Mouse (Mus musculus): ENCODE data around the gene Ddit4l. TPM values are rescaled to one million over a fixed set of nuclear protein-coding genes. Genes with fewer than 3 reads are reported as not detected.
"Not testable (repeated sequence)": the region's sequence is repeated elsewhere in the genome, so short reads cannot be mapped to it uniquely, and the experiment has no call there.

The Ddit4l gene
- 0.95 and 1.7 TPM in 2 replicates for polyA plus RNA-seq (2015; fragmentation: Nextera tagmentation; extraction: Ambion mirVana)

DNA sequence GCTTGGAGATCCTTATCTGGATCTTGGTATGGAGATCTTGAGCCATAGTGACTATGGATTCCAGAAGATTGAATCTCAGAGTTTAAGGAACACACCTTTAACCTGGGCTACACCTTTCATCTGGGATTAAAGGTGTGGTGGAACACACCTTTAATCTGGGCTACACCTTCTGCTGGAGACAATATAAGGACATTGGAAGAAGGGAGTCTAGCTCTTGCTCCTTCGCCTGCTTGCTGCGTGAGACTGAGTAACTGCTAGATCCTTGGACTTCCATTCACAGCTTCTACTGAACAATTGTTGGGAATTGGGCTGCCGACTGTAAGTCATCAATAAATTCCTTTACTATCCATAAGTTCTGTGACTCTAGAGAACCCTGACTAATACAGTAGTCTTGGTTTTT lies at the start of gene Ddit4l:
Gene Ddit4l, plus strand, starts transcription at position 301 of the 400 bp plus-strand sequence.
- not testable (repeated sequence) for H3K27me3 ChIP-seq (replicated peaks; ENCODE audit: control insufficient read depth, insufficient read depth, low read length); H3K9ac ChIP-seq (ENCODE audit: low read depth, low read length); H3K4me2 ChIP-seq (replicated peaks; ENCODE audit: low read depth); H3K9me3 ChIP-seq (ENCODE audit: control insufficient read depth); H3K4me1 ChIP-seq (replicated peaks; ENCODE audit: control insufficient read depth, insufficient read depth, low read length); ATAC-seq; H3K36me3 ChIP-seq (ENCODE audit: control insufficient read depth, insufficient read depth); H3K4me3 ChIP-seq (ENCODE audit: low read depth, low read length); H3K27ac ChIP-seq (ENCODE audit: low read depth, low read length)
- 97% methylated on average over 3 of the region's 3 CpGs for WGBS

DNA sequence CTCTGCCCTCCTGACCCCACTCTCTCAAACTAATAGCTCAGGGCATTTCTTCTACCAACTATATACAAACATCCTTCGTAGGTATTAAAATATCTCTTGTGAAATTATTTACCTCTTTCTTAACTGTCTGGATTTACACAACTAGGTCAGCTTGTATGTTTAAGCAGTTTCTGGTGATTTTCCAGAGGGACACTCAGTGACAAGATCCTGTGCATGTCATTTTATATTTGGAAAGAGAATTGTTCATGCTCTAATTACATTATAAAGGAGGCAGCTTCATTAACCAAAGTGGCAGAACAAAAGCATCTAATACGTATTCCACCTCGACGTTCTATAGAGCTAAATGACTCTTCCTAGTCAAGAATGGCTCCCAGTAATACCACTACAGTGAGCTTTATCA lies 45.3 kb upstream of the Ddit4l start:
- no peak overlapping the region for H3K4me2 ChIP-seq (replicated peaks; ENCODE audit: low read depth)
- no peaks in the 10 kb centered on the region for H3K4me1 ChIP-seq (replicated peaks; ENCODE audit: control insufficient read depth, insufficient read depth, low read length)
- TF ChIP-seq CTCF (IDR thresholded peaks at IDR 0.05; ENCODE audit: low read depth): no peak
- H3K9me3 ChIP-seq (ENCODE audit: control insufficient read depth): no peaks in the 10 kb centered on the region
- H3K27me3 ChIP-seq (replicated peaks; ENCODE audit: control insufficient read depth, insufficient read depth, low read length): no peaks in the 10 kb centered on the region
- no peak overlapping the region for H3K27ac ChIP-seq (ENCODE audit: low read depth, low read length)
- no peak overlapping the region for H3K4me3 ChIP-seq (ENCODE audit: low read depth, low read length)
- H3K36me3 ChIP-seq (ENCODE audit: control insufficient read depth, insufficient read depth): no peaks in the 10 kb centered on the region
- no peak overlapping the region for H3K9ac ChIP-seq (ENCODE audit: low read depth, low read length)
- ATAC-seq: no peak
- 81% methylated on average over 4 of the region's 4 CpGs for WGBS

DNA sequence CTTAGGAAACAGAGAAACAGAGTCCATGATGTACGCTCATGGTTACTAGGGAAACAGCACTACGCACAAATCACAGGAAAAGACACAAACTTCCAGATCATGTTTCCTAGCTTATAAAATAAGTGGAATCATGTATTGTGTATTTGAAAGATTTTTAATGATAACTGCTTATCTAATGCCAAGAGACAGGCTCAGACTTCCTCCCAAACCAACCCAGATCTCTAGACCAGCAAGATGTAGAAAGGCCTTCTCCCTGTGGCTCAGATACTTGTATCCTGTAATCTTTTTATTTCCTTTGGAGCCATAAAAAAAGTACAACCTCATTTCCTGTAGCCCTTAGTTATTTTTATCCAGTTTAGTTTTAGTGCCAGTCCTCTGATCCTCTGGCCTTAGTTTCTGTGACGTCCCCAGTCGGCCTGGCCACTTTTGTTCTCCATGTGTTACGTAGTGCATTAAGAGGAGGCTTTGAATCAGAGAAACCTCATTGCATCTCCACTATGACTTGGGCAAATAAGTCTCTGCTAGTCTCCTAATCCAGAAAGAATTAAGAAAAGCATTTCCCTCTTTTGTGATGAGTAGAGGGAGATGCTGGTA lies 34.9 kb upstream of the Ddit4l start:
- no peak for TF ChIP-seq CTCF (IDR thresholded peaks at IDR 0.05; ENCODE audit: low read depth)
- H3K4me2 ChIP-seq (replicated peaks; ENCODE audit: low read depth): no peak overlapping the region
- 80% methylated on average over 5 of the region's 5 CpGs for WGBS
- no peaks in the 10 kb centered on the region for H3K4me1 ChIP-seq (replicated peaks; ENCODE audit: control insufficient read depth, insufficient read depth, low read length)
- H3K27me3 ChIP-seq (replicated peaks; ENCODE audit: control insufficient read depth, insufficient read depth, low read length): no peaks in the 10 kb centered on the region
- H3K4me3 ChIP-seq (ENCODE audit: low read depth, low read length): no peak overlapping the region
- H3K27ac ChIP-seq (ENCODE audit: low read depth, low read length): no peak overlapping the region
- H3K9ac ChIP-seq (ENCODE audit: low read depth, low read length): no peak overlapping the region
- no peak for ATAC-seq
- no peaks in the 10 kb centered on the region for H3K36me3 ChIP-seq (ENCODE audit: control insufficient read depth, insufficient read depth)
- no peaks in the 10 kb centered on the region for H3K9me3 ChIP-seq (ENCODE audit: control insufficient read depth)

DNA sequence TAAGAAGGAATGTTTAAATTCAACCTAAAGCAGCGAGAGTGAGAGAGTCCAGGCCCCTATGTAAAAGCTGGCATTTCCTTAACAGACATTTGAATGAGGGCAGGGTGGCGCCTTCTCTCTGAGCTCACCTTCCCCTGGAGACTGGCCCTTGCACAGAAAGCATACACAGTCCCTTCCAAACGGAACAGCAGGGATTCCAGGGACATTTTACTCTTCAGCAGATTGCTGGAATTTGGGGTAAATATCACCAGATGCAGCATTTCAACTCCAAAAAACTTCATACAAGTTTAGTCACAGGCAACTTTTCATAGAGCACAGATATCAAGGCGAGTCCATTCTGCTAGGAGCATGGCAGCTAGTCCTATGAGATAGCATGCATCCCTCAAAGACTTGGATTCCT lies 31.6 kb upstream of the Ddit4l start:
- 77% methylated on average over 4 of the region's 4 CpGs for WGBS
- H3K9me3 ChIP-seq (ENCODE audit: control insufficient read depth): no peaks in the 10 kb centered on the region
- no peak for ATAC-seq
- H3K4me1 ChIP-seq (replicated peaks; ENCODE audit: control insufficient read depth, insufficient read depth, low read length): no peaks in the 10 kb centered on the region
- H3K27me3 ChIP-seq (replicated peaks; ENCODE audit: control insufficient read depth, insufficient read depth, low read length): no peaks in the 10 kb centered on the region
- H3K36me3 ChIP-seq (ENCODE audit: control insufficient read depth, insufficient read depth): no peaks in the 10 kb centered on the region
- H3K27ac ChIP-seq (ENCODE audit: low read depth, low read length): no peak overlapping the region
- no peak overlapping the region for H3K4me3 ChIP-seq (ENCODE audit: low read depth, low read length)
- no peak overlapping the region for H3K4me2 ChIP-seq (replicated peaks; ENCODE audit: low read depth)
- no peak overlapping the region for H3K9ac ChIP-seq (ENCODE audit: low read depth, low read length)
- TF ChIP-seq CTCF (IDR thresholded peaks at IDR 0.05; ENCODE audit: low read depth): no peak

DNA sequence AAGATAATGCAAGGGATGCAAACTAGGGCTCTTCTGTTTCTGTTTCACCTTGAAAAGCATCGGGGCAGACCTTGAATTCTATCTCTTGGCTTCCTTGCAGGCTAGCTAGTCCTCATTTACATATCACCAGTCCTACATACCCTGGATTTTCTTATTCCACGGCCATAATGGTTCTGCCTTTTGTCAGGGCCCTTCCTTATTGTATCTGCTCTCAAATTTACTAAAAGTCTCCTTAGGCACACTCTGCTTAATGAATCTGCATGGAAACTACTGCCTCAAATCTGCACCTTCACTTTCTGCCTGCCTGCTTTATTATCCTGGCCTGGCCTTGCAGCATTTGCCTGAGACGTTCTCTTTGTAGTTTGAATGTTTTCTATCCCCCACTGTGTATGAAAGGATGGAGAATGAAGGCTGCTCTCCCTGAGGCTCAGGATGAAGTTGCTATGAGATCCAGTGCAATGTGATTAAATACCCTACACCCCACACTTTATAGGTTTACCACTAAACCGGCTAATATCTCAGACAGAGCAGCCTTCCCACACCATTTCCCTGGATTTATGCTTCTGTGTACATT lies 27.0 kb upstream of the Ddit4l start:
- ATAC-seq: no peak
- no peak for TF ChIP-seq CTCF (IDR thresholded peaks at IDR 0.05; ENCODE audit: low read depth)
- no peaks in the 10 kb centered on the region for H3K9me3 ChIP-seq (ENCODE audit: control insufficient read depth)
- H3K27me3 ChIP-seq (replicated peaks; ENCODE audit: control insufficient read depth, insufficient read depth, low read length): no peaks in the 10 kb centered on the region
- H3K9ac ChIP-seq (ENCODE audit: low read depth, low read length): no peak overlapping the region
- no peak overlapping the region for H3K27ac ChIP-seq (ENCODE audit: low read depth, low read length)
- no peaks in the 10 kb centered on the region for H3K36me3 ChIP-seq (ENCODE audit: control insufficient read depth, insufficient read depth)
- no peaks in the 10 kb centered on the region for H3K4me1 ChIP-seq (replicated peaks; ENCODE audit: control insufficient read depth, insufficient read depth, low read length)
- H3K4me3 ChIP-seq (ENCODE audit: low read depth, low read length): no peak overlapping the region
- 68% methylated on average over 4 of the region's 4 CpGs for WGBS
- no peak overlapping the region for H3K4me2 ChIP-seq (replicated peaks; ENCODE audit: low read depth)

DNA sequence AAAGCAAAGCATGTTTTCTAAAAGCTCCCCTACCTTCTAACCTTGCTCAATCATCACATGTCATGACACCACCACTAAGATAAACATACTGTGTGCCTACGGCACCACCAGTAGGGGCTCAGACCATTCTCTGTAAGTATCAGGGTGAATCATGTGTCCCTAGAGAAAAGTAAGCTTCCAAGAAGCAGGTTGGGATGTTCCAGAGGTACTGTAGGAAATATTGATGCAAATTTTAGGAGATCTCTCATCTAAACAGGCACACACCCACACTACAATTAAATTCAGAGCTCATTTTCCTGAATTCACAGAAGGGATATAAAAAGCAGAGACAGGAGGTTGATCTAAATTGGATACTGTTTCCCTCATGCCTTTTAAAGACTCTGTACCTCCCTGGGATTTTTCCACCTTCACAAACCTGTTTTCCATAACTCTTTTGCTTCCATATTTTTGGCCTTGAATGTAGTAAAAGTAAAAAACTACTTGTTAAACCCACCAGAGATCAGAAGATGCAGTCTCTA lies 12.4 kb upstream of the Ddit4l start:
- no peak overlapping the region for H3K27ac ChIP-seq (ENCODE audit: low read depth, low read length)
- H3K36me3 ChIP-seq (ENCODE audit: control insufficient read depth, insufficient read depth): no peaks in the 10 kb centered on the region
- no peaks in the 10 kb centered on the region for H3K27me3 ChIP-seq (replicated peaks; ENCODE audit: control insufficient read depth, insufficient read depth, low read length)
- no peak for TF ChIP-seq CTCF (IDR thresholded peaks at IDR 0.05; ENCODE audit: low read depth)
- ATAC-seq: no peak
- no peak overlapping the region for H3K4me3 ChIP-seq (ENCODE audit: low read depth, low read length)
- H3K4me1 ChIP-seq (replicated peaks; ENCODE audit: control insufficient read depth, insufficient read depth, low read length): 0 out of 2 replicates have a peak, but pooled peaks cover 3% of the 10 kb centered on the region
- 41% methylated on average over 1 of the region's 1 CpGs for WGBS
- no peak overlapping the region for H3K9ac ChIP-seq (ENCODE audit: low read depth, low read length)
- no peak overlapping the region for H3K4me2 ChIP-seq (replicated peaks; ENCODE audit: low read depth)
- H3K9me3 ChIP-seq (ENCODE audit: control insufficient read depth): no peaks in the 10 kb centered on the region

Measured in intestine, postnatal 0 days (tissue).